Mouse (Mus musculus) T-cell, adult 2 months (primary cell): Measurements from ENCODE around the gene Reg4.
A peak's percentile ranks its signal among the peaks of the same experiment; 100 is the strongest.

Source experiments
- DNase-seq: peaks from one replicate; pipeline ENCODE4 v3.0.0; 2022; ENCODE audit warnings: low spot score

The Reg4 gene

GRCm38 (mm10) chr3:98237240-98237639, 15.3 kb downstream of the Reg4 start:
- no peak for DNase-seq

DNA sequence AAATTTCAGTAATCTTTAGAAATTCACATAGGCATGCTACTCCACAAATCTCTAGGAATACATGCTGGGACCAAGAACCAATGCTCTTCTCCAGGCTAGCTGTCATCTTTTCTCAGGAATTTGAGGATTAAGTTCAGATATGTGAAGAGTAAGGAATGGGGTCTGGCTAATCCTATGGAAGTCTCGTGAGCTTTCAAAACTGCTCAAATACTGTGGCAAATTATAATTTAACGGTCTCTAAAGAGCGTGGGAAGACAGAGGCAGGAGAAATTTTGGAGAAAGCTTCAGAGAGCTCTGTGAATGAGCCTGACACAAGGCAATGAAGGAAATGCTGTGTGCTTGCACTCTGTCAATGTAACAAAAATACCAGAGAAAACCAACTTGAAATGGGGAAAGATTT, 16.2 kb downstream of the Reg4 start:
- DNase-seq = no peak

- DNase-seq = no peak
These were observed 20.1 kb downstream of the Reg4 start for GRCm38 (mm10) chr3:98242051-98242450.

GRCm38 (mm10) chr3:98242458-98243037, 20.6 kb downstream of the Reg4 start:
- no peak for DNase-seq

DNA sequence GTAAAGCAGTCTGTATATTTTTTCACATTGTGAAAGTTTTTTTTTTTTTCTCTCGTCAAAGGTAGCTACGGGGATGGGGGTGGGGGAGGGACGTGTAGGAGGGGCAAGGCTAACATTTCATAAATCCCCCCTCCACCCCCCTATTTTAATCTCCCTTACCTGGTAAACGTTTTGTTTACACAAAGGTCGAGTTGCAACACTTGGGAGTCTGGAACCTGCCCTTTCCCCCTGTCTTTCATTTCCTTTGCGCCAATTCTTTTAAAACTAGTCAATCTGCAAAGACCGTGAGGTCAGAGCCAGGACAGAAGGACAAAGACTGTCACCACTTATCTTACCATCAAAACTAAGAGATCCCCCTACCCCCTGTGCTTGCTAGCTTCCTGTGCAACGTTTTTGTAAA, 23.9 kb downstream of the Reg4 start:
- no peak for DNase-seq

DNA sequence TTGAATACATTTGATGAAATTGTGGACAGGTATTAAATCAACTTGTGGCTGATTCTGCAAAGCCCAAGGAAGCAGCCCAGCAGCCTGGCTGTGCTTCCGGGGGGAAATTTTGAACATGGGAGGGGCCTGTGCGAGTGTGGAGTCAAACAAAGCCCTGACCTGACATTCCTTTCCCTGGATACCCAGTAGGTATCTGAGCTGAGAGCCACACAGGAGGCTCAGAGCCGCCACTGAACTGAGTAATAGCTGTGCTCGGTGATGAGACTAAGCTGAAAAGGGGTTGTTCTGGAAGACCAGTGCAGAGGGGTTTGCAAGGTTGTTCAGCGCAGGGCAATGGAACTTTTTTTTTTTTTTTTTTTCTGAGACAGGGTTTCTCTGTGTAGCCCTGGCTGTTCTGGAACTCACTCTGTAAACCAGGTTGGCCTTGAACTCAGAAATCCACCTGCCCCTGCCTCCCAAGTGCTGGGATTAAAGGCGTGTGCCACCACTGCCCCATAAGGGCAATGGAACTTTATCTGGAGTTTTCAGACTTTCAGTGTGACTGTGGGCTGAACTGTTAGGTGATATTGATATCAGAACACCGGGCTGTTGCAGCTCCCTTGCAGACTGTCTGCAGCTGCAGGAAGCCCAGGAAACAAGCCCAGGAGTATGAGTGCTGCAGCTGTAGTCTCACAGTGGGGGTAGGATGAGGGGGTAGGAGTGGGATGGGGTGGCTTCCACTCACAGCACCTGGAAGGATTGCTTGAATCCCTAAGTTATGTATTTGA, 25.2 kb downstream of the Reg4 start:
- no peak for DNase-seq

- no peak for DNase-seq
These were observed 27.4 kb downstream of the Reg4 start for GRCm38 (mm10) chr3:98249378-98249777.

DNA sequence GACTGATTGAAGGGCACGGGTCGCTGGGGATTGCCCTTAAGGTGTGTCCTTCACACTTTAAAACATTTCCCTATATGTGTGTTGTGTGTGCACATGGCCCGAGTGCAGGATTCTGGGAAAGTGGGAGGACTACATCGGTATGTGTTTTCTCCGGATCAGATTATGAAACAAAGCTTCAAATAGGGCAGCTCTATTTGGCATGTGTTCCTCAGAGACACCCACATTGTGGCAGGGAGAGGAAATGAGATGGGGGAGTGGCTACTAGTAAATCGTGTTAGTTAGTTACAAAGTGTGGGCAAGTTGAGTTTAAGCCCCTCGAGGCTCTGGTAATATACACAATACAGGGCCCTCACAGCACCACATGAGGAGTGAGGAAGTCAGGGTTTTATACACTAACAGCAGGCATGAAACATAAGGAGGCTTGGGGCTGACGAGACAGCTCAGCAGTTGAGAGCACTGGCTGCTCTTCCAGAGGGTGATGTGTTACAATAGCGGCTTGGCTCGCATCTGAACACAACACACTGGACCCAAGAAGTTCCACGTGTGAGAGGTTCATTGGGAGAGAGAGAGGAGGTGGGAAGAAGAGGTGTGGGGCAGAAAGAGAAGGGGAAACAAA, 28.0 kb downstream of the Reg4 start:
- no peak for DNase-seq

DNA sequence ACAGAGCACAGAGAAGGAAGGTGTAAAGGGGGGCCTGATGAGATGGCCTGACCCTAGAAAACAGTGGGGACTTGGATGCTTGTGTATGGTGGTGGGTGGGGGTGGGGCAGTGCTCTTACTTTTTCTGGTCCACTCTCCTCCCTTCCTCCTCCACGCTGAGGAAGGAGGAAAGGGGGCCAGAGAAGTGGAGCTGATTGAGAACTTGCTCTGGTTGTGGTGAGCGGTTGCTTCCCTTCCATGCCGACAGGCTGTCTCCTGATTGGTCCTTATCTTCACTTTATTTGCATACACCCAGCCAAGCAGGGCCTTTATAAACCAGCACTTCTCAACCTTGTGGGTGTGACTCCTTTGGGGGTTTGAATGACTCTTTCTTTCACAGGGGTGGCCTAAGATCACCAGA, 32.1 kb downstream of the Reg4 start:
- no peak for DNase-seq

GRCm38 (mm10) chr3:98254656-98255583, 33.0 kb downstream of the Reg4 start:
- no peak for DNase-seq

DNA sequence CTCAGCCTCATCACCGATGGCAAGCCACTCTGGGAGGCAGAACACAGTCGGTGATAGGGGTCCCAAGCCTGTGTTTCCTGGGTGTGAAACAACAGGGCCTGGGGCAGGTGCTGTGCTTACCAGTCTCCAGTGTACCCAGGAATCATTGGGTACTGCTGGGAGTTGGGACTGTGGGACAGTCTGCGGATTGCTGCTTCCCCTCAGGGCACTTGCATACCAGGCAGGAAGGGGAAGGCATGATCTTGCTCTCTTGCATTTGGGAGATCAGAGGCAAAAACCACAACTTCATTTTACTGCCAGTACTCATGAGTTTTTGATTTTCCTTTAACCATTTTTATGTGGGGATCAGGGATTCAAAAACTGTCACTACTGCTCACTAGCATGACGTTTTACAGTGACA, 36.8 kb downstream of the Reg4 start:
- no peak for DNase-seq

DNA sequence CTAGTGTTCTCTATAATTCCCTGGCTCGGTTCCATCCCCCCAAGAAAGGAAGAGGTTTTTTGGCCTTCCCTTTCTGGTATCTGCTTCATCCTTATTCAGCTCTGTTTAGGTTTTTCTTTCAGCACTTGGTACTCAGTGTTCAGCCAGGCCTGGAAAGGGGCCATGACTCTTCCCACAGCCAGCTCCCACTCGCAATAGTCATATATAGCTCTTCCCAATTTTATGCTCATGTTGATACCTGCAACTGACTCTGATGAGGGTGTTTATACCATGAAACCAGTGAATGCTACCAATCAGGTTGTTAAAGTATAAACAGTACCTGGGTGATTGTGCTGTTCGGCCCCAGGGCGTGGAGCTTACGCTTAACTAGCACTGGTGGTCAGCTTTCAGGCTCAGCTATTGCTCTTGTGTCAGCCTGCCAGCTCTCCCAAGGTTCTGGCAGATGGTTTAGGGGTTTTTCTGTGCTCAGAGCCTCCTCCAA, 37.4 kb downstream of the Reg4 start:
- DNase-seq = no peak

DNA sequence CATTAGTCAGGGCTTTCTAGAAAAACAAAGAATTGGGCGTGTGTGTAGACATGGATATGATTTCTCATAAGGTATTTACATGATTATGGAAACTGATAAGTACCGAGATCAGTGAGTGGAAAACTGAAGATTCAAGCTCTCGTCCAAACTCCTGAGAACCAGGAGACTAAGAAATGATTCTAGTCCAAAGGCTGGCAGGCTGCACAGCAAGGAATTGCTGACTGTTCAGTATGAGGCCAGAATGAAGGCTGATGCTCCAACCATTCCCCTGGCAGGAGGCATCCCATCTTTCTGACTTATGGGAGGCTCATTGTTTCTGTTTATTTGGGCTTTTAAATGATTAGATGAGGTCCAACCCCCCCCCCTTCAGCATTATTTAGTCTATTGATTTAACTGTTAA, 38.6 kb downstream of the Reg4 start:
- DNase-seq = no peak

GRCm38 (mm10) chr3:98261415-98261814, 39.5 kb downstream of the Reg4 start:
- DNase-seq = no peak

GRCm38 (mm10) chr3:98262133-98262532, 40.2 kb downstream of the Reg4 start:
- DNase-seq = no peak

- DNase-seq = no peak
These were observed 45.3 kb downstream of the Reg4 start for GRCm38 (mm10) chr3:98267249-98267651.

DNA sequence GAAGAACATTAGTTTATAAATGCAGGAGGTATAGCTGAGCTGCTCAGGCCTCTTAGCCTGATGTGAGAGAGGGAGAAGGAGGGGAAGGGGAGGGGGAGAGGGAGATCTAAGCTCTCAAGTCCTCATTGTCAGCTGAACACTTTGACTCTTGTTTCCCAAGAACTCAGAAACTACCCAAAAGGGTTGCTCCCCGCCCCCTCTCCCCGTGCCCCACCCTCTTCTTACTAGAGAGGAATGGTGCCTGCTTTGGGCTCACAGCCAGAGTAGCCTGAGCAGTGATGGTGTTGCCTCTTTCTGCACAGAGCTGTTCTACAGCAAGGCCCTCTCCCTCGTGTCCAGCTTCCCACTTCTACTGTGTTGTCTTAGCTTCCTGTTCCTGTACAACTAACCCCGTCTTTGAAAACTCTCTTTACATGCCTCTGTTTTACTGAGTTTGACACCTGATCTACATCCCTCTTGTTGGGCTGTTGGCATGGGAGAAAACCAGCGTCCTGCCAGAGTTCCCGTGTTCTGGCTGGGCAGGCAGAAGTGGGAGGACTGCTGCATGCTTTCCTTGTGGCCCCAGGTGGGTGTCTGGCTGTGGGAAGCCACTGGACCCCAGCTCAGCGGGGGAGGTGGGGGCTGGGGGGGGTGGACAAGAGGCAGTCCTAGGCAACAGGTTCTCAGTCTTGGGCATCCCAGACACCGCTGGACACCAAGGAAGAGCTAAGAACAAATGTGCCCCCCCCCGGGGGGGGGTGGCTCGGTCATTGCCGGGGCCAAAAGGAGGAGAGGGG, 51.9 kb downstream of the Reg4 start:
- no peak for DNase-seq

- DNase-seq = no peak
These were observed 57.7 kb downstream of the Reg4 start for GRCm38 (mm10) chr3:98279682-98280081.

DNA sequence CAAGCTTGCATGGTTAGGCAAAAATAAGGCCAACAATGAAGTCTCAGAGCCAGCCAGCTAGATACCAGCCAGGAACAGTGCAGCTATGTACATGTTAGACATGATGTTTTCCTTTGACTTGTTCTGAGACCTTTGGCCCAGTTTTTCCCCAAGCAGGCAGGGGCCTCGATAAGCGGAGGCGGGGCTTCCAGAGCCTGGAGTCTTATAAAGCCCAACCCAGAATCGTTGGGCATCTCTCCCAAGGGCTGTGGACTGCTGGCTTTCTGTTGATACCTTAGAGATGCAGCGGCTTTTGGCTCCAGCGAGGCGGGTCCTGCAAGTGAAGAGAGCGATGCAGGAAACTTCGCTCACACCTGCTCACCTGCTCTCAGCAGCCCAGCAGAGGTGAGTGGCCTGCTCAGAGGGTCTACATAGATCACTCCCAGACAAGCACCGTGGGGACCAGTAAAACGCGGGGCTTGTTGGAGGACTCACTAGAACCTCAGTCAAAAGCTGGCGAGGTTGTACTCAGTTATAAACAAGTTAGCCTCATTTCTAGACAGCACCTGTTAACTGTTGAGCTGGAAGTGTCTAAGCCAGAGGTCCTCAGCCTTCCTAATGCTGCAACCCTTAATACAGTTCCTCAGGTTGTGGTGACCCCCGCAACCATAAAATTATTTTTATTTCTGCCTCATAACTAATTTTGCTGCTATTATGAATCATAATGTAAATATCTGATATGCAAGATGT, 58.4 kb downstream of the Reg4 start, which contains the start of gene Hmgcs2:
Gene Hmgcs2, plus strand, starts transcription at position 232 of the 729 bp plus-strand sequence.
- no peak for DNase-seq

GRCm38 (mm10) chr3:98280933-98281678, 59.1 kb downstream of the Reg4 start:
- DNase-seq = peak; percentile 50
